Mouse (Mus musculus) left cerebral cortex, adult 8-10 months (tissue): ENCODE measurements around the gene Kifc3. TPM values are rescaled to one million over a fixed set of nuclear protein-coding genes. Genes with fewer than 3 reads are reported as not detected.
A peak's percentile ranks its signal among the peaks of the same experiment; 100 is the strongest.
"Not testable (repeated sequence)": the region's sequence is repeated elsewhere in the genome, so short reads cannot be mapped to it uniquely, and the experiment has no call there.

Experiments used
- DNase-seq, 2 experiments: peaks; one replicate each; pipeline ENCODE4 v3.0.0; 2022; ENCODE audit warnings: low spot score in 2 of 2
- total RNA-seq, 4 experiments: library from RNA; stranded (reverse); gene quantifications; 2 replicates each; pipeline ENCODE4 v1.2.4; 2022

The Kifc3 gene
- total RNA-seq, 4 experiments from 2014 or later: 52.8 to 71.1 (median 56.8) TPM

DNA sequence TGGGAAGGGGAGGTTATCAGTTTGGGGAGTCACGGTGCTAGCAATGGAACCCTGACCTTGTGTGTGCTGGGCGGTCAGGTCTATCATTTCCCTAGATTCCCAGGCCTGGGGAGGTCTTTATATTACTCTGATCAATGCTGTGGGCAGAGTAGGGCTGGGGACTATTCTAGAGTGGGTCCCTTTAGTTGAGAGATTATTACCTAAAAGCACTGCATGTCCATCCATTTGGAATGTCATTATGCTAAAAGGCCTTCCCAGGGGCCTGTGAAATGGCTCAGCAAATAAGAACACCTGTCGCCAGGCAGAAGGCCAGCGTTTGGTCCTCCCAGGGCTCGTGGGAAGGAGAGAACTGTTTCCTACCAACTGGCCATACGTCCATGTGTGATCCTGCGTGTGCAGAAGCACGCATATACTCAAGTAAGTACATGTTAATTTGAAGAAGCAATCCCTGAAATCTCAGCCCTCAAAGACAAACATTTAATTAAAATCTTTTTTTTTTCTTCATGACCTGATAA, 499 bp downstream of the Kifc3 start:
- no peak for DNase-seq

DNA sequence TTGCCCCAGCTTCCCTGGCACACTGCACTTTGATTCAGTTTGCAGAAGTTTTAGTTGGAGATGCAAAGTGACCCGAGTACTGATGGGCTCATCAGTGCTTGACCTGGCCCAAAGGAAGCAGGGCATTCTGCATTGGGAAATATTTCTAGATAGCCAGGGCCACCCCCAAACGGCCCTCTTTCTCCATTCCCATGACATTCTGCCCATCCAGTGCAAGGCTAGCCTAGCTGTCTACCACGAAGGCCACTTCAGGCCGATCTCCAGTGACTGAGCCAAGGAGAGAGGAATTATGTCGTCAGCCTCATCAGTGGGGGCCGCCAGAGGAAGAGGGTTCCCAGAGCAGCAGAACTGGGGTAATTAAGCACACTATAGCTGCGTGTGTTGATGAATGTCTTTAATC, 1.1 kb downstream of the Kifc3 start:
- no peak for DNase-seq

DNA sequence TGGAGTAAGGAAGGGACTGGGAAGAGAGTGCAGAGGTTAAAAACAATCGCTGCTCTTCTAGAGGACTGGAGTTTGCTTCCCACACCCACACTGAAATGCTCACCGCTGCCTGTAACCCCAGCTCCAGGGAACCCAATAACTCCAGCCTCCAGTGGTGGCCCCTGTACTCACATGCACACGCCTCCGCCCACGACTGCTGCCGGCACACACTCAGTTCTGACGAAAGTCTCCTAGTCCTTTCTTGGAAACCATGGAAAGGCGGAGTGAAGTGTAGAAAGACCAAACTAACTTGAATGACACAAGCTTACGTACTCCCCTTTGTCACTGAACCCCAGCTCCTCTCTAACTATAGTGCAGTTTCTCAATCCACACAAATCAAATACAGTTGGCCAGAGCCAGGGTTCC, 2.6 kb downstream of the Kifc3 start:
- DNase-seq: no peak

DNA sequence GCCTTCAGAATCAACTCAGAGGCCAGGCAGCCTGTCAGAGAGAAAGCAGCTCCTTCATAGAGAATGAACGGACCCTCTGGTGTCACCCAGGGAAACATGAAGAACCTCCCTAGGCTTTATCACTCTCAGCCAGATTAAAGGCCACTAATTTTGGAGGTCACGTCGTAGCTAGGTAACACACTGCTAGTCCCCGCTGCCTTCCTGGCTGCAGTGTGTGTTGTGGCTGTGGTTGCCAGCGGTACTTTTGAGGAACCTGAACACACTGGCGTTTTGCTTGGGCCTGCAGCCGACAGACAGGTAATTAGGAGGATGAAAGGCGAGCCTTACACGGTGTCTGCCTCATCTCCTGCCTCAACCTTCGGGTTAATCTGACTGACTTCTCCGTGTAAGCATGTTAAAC, 6.9 kb downstream of the Kifc3 start:
- DNase-seq: no peak

DNA sequence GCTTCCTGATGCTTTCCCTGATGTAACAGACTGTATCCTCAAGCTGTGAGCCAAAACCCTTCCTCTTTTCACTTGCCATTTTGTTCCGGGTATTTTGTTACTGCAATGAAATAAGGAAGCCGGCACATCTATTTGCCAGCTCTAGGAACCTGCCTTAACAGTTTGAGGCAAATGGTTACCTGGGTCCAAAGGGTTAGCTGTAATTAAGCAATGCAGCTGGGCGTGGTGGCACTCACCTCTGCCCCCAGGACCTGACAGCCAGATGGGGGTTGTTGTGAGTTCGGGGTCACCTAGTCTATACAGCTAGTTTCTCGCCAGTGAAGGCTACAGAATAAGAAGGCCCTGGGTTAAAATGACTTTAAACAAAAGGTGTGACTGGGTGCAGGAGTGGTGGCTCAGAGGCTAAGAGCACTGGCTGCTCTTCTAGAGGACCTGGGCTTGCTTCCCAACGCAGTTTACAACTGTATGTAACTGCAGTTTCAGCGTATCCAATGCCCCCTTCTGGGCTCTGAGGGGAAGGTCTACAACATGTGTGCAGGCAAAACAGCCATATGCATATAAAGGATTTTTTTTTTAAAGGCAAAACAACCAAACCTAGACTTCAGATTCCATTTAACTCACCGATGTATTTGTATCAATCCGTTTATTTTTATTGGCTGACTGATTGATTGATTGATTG, 11.0 kb downstream of the Kifc3 start:
- no peak for DNase-seq

DNA sequence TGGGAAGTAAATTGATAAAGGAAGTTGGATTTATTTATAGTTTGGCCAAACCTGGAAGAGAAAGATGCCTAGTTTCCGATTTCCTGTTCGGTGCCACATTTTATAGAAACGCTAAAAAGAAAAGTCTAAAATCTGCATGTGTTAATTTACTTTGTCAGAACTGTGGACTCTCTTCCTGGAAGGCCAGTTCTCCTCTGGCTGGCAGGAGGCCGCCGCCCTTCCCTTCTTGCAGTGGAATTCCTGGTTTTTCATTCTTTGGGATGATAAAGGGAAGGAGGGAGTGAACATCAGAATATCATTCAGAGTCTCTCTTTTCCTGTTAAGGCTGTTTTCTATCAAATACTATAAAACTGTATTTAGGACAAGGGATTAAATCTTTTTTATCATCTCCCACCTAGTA, 15.0 kb downstream of the Kifc3 start:
- DNase-seq: no peak

DNA sequence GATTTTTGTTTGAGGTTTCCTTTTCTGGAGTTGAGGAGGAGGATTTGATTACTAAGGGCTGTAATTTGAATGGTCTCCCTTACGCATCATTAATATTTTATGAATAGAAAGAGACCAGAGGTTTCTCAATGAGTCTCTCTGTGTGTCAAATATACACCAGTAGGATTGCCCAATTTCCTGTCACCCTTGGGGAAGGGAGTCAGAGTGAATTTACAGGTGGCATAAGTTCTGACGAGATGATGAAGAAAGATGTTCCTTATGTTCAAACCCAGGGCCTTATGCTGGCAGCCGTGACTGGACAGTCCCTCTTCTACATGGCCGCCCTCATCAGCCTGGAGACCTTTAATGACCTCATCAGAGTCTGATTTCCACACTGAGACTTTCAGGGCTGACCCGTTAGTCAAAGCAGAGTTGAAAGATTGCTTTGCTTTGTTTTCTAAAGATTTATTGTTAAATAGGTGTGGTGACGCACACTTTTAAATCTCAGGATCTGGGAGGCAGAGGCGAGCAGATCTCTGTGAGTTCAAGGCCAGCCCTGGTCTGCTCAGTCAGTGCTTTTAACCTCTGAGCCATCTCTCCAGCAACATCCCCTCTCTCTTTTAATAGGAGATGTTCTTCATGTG, 16.6 kb downstream of the Kifc3 start:
- no peak for DNase-seq

DNA sequence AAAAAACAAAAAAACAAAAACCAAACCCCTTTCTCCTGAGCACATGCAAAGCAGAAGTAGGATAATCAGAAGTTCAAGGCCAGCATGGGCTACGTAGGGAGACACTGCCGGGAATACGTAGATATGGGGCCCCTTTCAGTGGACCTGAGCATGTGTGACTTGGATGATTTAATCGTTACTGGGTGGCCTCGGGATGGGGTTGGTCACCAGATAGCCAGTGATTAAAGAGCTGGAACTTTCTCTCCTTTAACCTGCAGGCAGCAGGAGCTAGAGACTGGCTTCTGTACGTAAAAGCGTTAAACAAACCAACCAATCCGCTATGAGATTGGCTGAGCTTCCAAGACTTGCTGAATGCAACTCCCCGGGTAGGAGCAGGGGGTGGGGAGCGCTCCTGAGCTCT, 17.5 kb downstream of the Kifc3 start:
- no peak for DNase-seq

DNA sequence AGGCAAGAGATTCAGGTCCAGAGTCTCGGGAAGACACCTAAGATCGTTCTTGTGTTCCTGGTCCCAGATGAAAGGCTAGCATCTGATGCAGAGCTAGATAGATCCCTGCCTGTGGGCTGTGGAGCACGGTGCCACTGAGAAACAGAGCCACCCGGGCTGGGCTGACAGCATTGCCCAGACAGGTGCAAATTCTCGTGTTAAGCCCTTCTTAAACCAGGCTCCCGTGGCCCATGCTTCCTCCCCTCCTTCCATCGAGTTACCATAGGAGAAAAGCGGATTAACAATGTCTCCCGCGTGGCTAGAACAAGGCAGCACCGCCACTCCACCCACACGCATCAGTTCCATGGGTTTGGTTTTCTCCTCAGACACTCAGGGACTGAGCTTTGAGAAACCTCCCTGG, 18.4 kb downstream of the Kifc3 start:
- DNase-seq: no peak

DNA sequence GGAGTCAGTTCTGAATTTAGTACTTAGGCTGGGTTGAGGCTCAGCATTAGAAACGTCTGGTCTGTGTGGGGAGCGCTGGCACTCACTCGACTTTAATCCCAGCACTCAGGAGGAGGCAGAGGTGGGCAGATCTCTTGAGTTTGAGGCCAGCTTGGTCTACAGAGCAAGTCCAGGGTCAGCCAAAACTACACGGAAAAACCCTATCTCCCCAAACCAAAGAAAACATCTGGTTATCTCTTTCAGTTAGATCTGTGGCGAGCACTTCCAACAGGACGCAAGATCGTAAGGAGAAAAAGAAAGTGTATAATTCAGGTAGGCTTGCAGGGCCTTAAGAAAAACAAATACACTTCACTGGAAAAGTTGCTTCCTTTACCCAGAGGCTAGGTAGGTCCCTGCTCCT, 20.8 kb downstream of the Kifc3 start:
- DNase-seq: no peak

DNA sequence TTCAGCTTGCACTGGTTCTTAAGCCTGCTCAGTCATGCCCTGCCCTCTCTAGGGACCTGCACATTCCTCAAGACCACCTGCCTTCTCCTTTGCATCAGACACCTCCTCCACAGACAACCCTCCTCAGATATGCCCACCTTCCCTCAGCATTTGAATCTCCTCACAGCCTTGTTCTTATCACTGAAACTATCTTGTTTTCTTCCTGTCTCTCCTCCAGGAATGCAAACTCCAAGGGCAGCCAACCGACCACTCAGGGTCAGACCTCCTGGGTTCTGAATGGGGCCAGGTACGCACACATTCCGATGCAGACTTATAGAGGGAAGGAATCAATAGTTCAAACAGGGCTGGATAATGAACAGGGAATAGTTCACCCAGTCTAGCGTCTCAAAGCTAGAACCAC, 24.4 kb downstream of the Kifc3 start:
- no peak for DNase-seq

DNA sequence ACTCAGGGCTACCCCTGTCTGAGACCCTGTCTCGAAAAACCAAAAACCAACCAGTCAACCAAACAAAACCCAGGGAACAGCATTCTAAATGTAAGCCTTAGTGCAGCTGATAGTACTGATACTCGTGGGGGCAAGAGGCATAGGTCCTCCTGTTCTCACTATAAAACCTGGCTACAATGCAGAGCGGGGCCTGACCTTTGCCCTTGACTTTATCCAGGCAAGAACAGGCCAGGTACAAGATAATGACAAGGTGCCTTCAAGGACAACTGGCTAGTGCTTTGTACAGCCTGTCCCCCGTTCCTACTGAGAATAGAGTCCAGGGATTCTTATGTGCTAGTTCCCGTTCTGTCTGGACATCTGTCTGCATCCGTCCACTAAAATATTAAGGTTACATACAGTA, 25.6 kb downstream of the Kifc3 start:
- DNase-seq: no peak

DNA sequence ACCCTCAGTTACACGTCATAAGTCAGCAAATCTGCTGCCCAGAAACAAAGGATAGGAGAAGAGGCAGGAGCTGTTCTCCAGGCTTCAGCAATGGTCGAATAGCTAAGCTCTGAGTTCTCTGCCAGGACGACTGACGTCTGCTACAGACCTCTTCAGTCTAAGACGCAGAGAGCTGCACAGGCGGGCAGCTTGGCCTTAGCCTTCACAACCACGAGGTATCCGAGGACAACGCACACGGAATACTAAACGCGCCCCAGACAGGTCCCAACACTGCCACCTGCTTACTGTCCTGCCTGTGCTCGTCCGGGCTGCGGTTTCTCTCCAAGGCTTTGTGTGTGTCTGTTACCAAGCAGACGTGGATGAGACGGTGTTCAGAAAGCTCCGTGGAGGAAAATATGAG, 26.8 kb downstream of the Kifc3 start:
- peak in 1 of 2 experiments; percentile 43 for DNase-seq

DNA sequence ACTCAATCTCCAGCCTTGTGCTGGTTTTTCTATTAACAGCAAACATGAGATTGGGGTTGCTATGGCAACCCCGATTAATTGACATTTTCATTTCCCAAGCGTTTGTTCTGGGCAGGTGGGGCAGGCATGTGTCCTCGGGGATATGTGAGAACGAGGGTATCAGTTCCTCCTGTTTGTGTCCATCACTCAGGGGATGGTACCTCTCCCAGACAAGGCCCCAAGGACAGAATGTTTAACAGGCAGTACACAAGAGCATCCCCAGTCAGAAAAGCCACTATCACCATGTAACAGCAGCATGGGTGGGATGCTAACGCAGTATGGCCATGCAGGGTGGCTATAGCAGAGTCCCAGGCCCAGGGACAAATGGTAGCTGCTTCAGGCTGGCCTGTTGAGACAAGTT, 27.3 kb downstream of the Kifc3 start:
- no peak for DNase-seq

DNA sequence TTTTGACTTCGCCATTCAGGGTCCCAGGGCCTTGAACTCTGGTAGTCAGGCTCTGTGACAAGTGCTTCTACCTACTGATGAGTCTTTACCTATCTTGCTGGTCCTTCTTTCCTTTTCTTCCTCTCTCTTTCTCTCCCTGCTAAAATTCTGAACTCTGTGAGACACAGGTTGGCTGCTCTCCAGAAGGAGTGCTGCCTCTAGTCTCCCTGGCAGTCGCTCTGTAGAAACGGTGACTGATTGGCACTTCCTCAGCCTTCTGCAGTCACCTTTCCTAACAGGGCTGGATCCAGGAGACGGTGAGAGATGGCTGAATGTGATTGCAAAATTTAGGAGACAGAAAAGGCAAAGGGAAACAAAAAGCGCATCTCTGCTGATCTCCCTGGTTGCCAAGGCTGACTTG, 30.2 kb downstream of the Kifc3 start:
- DNase-seq: no peak

DNA sequence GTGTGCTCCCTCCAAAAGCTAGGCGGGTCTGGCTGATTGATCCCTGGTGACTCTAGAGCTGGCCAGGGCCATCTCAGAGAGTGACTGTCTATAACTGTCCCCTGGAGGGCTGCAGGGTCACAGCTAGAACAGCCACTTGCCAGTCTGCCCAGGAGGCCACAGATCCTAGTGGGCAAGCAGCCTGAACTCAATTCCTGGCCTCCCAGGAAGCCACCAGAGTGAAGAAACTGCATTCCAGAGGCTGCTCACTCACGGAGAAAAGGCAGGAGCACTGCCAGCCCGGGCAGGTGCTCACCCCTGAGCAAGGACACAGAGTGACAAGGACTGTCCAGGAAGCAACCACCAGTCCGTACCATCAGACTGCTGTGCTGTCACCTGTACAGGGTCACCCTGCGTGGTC, 34.9 kb downstream of the Kifc3 start:
- no peak for DNase-seq

DNA sequence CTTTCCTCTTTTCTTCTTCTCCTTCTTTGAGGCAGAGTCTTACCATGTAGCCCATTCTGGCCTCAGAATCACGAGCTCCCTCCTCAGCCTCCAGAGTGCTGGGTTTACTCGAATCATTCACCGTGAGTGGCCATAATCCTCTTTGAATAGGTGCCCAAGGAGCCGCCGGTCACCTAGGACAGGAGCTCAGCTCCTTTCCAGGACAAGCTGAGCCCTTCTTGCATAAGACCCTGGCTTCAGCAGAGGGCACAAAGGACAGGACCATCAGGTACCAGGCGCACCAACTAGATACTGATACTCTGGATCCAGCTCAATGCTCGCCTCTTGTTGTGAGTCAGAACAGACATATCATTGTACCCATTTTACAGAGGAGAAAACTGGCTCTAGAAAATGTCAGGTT, 36.2 kb downstream of the Kifc3 start:
- DNase-seq: no peak

DNA sequence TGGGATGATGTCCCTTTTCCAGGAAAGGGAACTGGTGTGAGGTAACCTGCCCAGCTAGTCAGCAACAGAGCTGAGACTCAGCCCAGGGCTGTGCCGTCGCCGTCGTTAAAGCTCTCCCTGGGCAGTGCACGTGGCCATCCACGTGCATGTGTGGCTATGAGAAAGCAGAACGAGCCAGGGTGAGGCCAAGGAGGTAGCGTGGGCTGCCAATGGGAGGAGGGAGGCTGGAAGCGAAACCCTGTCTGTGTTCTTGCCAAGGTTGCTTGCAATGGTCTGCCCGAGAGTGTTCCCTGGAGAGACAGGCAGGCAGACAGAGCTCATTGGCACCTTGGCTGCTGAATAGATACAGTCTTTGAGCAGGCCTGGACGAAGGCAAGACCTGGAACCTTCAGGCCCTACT, 36.7 kb downstream of the Kifc3 start:
- peak in 1 of 2 experiments; percentile 74 for DNase-seq

DNA sequence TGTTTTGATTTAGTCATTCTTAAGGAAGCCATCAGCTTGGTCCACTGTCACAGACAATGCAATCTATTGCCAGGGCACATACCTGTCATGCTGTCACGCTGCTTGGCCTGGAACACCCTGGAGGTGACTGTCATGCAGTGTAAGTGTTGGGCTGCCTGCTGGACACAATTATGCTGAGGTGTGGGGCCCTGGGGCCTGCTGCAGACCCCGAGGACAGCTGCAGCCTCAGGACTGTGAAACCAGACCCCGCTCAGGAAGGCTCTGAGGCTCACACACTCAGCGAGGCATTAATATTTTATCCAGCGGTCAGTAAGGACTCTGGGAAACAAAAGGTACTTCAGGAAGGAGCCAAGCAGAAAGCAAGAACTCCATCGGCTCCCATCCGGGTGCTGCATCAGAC, 38.1 kb downstream of the Kifc3 start:
- DNase-seq: no peak

DNA sequence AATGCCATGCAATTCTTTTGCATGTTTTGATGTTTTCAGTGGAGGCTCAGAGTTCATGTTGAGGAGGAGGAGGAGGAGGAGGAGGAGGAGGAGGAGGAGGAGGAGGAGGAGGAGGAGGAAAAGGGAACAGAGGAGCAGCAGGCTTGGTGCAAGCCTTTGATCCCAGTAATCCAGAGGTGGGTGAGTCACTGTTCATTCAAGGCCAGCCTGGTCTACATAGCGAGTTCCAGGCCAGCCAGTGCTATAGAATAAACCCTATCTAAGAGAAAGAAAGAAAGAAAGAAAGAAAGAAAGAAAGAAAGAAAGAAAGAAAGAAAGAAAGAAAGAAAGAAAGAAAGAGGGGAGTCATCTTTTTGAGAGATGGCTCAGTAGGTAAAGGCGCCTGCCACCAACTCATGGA, 38.6 kb downstream of the Kifc3 start:
- not testable (repeated sequence) for DNase-seq

DNA sequence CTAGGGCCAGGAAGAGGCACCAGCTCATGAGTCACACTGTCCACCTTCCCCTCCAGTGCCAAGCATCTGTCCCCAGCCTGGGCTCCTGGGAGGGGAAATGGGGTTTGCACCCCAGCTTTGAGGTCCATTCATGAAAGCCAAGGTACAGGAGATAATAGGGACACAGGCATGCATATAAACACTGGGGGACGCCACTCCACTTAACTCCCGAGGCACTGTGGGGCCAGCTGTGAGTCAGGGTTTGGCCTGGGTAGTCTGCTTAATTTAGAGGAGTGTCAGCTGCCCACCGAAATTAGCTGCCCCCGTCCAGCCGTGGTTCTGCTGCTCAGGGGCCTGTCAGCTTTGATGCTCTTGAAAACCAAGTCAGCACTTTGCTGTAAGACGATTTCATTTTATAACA, 39.8 kb downstream of the Kifc3 start:
- DNase-seq: no peak

DNA sequence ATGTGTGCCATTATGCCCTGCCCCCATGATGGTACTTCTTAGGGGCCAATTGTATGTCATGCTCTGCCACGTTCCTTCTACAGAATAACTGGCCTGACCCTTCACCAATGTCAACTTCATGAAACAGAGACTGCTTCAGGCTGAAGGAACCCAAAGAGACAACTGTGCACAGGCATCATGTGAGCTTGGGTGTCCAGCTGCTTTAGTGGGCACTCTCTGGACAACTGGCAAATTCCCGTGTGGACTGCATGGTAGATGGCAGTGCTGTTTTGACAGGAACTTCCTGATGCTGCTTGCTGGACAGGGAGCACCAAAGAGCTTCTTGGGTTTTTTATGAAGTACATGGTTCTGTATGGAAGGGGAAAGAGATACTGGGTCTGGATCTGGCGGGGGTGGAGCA, 43.3 kb downstream of the Kifc3 start:
- no peak for DNase-seq

DNA sequence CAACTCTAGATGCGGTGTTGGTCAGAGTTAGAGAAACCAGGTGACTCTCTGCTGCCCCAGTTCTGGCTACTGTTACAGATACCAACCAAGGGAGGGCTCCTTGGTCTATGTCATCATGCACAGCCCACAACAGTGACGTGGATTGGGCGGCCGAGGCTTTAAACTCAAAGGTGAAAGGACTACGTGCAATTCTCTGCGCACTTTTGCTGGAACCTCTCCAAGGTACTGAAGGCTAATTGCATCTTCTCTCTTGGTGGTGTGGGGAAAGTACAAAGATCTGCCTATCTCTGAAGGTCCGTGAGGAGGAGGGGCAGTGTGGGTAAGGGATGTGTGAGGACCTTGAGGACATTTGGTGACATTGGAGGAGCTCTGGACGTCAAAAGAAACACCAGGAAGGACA, 44.0 kb downstream of the Kifc3 start:
- no peak for DNase-seq
